ENCODE assay signal across 14 mouse cellular contexts in genomic region chr2:34147036-34147435, GRCm38 (mm10).
DNase-seq lines count a peak whose midpoint lies in the region; ATAC-seq lines count a peak whose summit lies in the region.
"Had no signal": no experiment of that assay in that cellular context is flagged by ENCODE, and none has a peak within 500 bp of the region (broad histone marks: within the 10 kb centered on the region; RNA-seq: fewer than 3 reads in every experiment).

No protein-coding gene starts in this region.

- no peak for ATAC-seq in liver, embryonic 16.5 days (ENCODE audit: low read depth)
- no peak for ATAC-seq in liver, embryonic 11.5 days (replicated peaks; ENCODE audit: low FRiP score)
- ATAC-seq: Patski had no signal

- peak; percentile 23 for DNase-seq in cerebellum, adult 11-12 months
- DNase-seq in cerebellum, adult 8-10 months, result no peak
- no peak for DNase-seq in liver, embryonic 11.5 days (ENCODE audit: low spot score)
- DNase-seq in adrenal gland, postnatal 25 days, result peak; percentile 49
- DNase-seq in cerebellum, postnatal 36 days, result peak; percentile 28 to 36
- DNase-seq in spleen, adult 12 weeks (ENCODE audit: low spot score), result no peak
- DNase-seq in lung, postnatal 14 days, result no peak
- DNase-seq: retina, postnatal 1 day; thymus, adult 18-20 months had no signal

- H3K9me3 ChIP-seq in liver, embryonic 16.5 days (replicated peaks; ENCODE audit: control insufficient read depth, low read length), result no peaks in the 10 kb centered on the region
- H3K9me3 ChIP-seq in liver, embryonic 11.5 days (ENCODE audit: control insufficient read depth, low read length), result no peaks in the 10 kb centered on the region
- H3K9me3 ChIP-seq: embryonic facial prominence, embryonic 12.5 days had no signal

- H3K4me2 ChIP-seq in liver, embryonic 16.5 days (ENCODE audit: low read depth, low read length), result no peak overlapping the region
- H3K4me2 ChIP-seq in liver, embryonic 11.5 days, result no peak overlapping the region
- H3K4me2 ChIP-seq: embryonic facial prominence, embryonic 12.5 days had no signal

- no peak overlapping the region for H3K4me3 ChIP-seq in liver, embryonic 16.5 days (ENCODE audit: low read depth, low read length)
- H3K4me3 ChIP-seq in liver, embryonic 11.5 days (ENCODE audit: low read depth, low read length), result no peak overlapping the region
- H3K4me3 ChIP-seq: embryonic facial prominence, embryonic 12.5 days; myocyte had no signal

- H3K9ac ChIP-seq in liver, embryonic 16.5 days (ENCODE audit: low read depth, low read length), result no peak overlapping the region
- no peak overlapping the region for H3K9ac ChIP-seq in liver, embryonic 11.5 days (ENCODE audit: low read depth, low read length)
- H3K9ac ChIP-seq: embryonic facial prominence, embryonic 12.5 days had no signal

- peak overlapping the region; percentile 53 for H3K27ac ChIP-seq in liver, embryonic 16.5 days (ENCODE audit: low read length)
- H3K27ac ChIP-seq in liver, embryonic 11.5 days (ENCODE audit: low read depth, low read length), result no peak overlapping the region
- H3K27ac ChIP-seq: embryonic facial prominence, embryonic 12.5 days; kidney, postnatal 0 days had no signal

- 51% methylated on average over 4 of the region's 4 CpGs for WGBS in liver, embryonic 16.5 days (ENCODE audit: insufficient replicate concordance)
- 79% methylated on average over 4 of the region's 4 CpGs for WGBS in liver, embryonic 11.5 days

- H3K4me1 ChIP-seq in liver, embryonic 16.5 days (ENCODE audit: control insufficient read depth, low read depth, low read length), result peaks cover 5% of the 10 kb centered on the region
- no peaks in the 10 kb centered on the region for H3K4me1 ChIP-seq in liver, embryonic 11.5 days (replicated peaks; ENCODE audit: control insufficient read depth, insufficient read depth, low read length)
- H3K4me1 ChIP-seq: embryonic facial prominence, embryonic 12.5 days had no signal

- H3K36me3 ChIP-seq in liver, embryonic 16.5 days (ENCODE audit: control insufficient read depth, insufficient read depth), result no peaks in the 10 kb centered on the region
- no peaks in the 10 kb centered on the region for H3K36me3 ChIP-seq in liver, embryonic 11.5 days (ENCODE audit: control insufficient read depth, insufficient read depth, low read length)
- H3K36me3 ChIP-seq: embryonic facial prominence, embryonic 12.5 days had no signal

- H3K27me3 ChIP-seq in liver, embryonic 16.5 days (ENCODE audit: control insufficient read depth, insufficient read depth, low read depth, low read length), result no peaks in the 10 kb centered on the region
- no peaks in the 10 kb centered on the region; the same call in 1 of the 2 replicates for H3K27me3 ChIP-seq in liver, embryonic 11.5 days (replicated peaks; ENCODE audit: control insufficient read depth, insufficient read depth, low read length)
- H3K27me3 ChIP-seq: embryonic facial prominence, embryonic 12.5 days had no signal

Comparison
In these comparisons a context has a peak if more than half of its experiments do, and no peak if none do; other contexts are left out.
1. DNase-seq: peak in cerebellum, adult 11-12 months (single experiment), adrenal gland, postnatal 25 days (single experiment) and cerebellum, postnatal 36 days (2 of 2); none in cerebellum, adult 8-10 months (single experiment), liver, embryonic 11.5 days (single experiment), spleen, adult 12 weeks (single experiment) and lung, postnatal 14 days (single experiment).